Mouse (Mus musculus): ENCODE results near the gene Tanc2.

DNA sequence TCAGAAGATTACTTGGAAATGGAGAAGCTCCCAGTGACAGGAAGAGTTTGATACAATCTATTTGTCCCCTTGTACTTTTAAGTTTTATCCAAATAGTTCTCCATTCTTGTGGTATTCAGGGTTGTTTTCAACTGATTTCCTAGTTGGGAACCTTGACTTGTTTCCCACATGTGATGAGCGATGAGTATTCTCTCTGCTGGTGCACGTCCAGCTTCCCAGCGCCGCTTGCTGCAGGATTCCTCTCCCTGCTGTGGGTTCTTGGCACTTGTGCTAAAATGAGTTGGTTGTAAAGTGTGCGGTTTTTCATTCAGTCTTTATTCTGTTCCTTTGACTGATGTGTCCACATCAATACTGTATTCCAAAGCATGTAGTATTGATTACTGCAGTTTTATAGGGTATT is 217.3 kb downstream of the Tanc2 start:
- TF ChIP-seq CTCF (IDR thresholded peaks at IDR 0.05) (no peak), EP300 (IDR thresholded peaks at IDR 0.05) (no peak)

Data from lung, postnatal 0 days (tissue).